Mouse (Mus musculus) lung, postnatal 0 days (tissue): Measurements from ENCODE around the gene Cdh5.

Experiments used
- CTCF ChIP-seq: IDR thresholded peaks from 2 replicates; pipeline ENCODE4 v1.5.1; 2016; ENCODE audit warnings: antibody characterized with exemption, mild to moderate bottlenecking
- EP300 ChIP-seq: IDR thresholded peaks from 2 replicates; pipeline ENCODE4 v1.6.1; 2016; ENCODE audit warnings: antibody characterized with exemption, mild to moderate bottlenecking, control low read depth

- no peak for TF ChIP-seq CTCF
- TF ChIP-seq EP300 = no peak; the same call in 1 of the 2 replicates
These were observed 74.6 kb downstream of the Cdh5 start for GRCm38 (mm10) chr8:104175848-104176527.
